Mouse (Mus musculus) lung, adult 2 months (tissue): Measurements from ENCODE around the gene Zfp579. TPM values are rescaled to one million over a fixed set of nuclear protein-coding genes. Genes with fewer than 3 reads are reported as not detected.
"Not testable (repeated sequence)": the region's sequence is repeated elsewhere in the genome, so short reads cannot be mapped to it uniquely, and the experiment has no call there.

Experiments used
- DNase-seq: peaks from one replicate; pipeline ENCODE4 v3.0.0; 2022
- H3K4me1 ChIP-seq: fragments of 200-500 bp; 2 replicates; pipeline ENCODE4 v1.6.1; 2011; ENCODE audit warnings: low read length; ENCODE audit not compliant: control insufficient read depth, insufficient read depth
- H3K4me3 ChIP-seq: fragments of 200-500 bp; replicated peaks from 2 replicates; pipeline ENCODE3; 2011; ENCODE audit warnings: low read depth, mild to moderate bottlenecking, control low read depth, low read length; ENCODE audit errors: extremely low read depth
- CTCF ChIP-seq: fragments of 200-500 bp; IDR thresholded peaks from 2 replicates; pipeline ENCODE4 v1.5.1; 2011; ENCODE audit warnings: mild to moderate bottlenecking, low read length, control low read depth; ENCODE audit not compliant: insufficient read depth
- POLR2A ChIP-seq: fragments of 200-500 bp; IDR thresholded peaks from 2 replicates; pipeline ENCODE4 v1.6.1; 2011; ENCODE audit warnings: low read depth, mild to moderate bottlenecking, control low read depth, low read length, borderline replicate concordance; ENCODE audit errors: extremely low read depth
- whole genome bisulfite sequencing: fragments of 180-500 bp; shearing (Covaris S2); methylation state at CpG from one replicate; pipeline ENCODE4 v1.1.7; 2018; 5-methylcytosine and 5-hydroxymethylcytosine counted together
- polyA plus RNA-seq: library from polyadenylated mRNA; depleted of rRNA; stranded (reverse); fragments of >200 nt; gene quantifications from 2 replicates; pipeline ENCODE4 v1.2.3, GENCODE M21; 2012

Gene Zfp579
- polyA plus RNA-seq, 1 experiment, result 90.7 TPM

GRCm38 (mm10) chr7:5015118-5016001 lies 19.4 kb upstream of the Zfp579 start, which contains the start of gene Gm44973:
Gm44973 (plus strand) TSS chr7:5015496.
- H3K4me1 ChIP-seq, result peaks cover 8% of the 10 kb centered on the region
- H3K4me3 ChIP-seq, result peak within 1 kb of the TSS; percentile 91
- no peak for TF ChIP-seq CTCF
- TF ChIP-seq POLR2A, result peak; percentile 52; the same call in 1 of the 2 replicates
- WGBS, result 1% methylated on average over 74 of the region's 76 CpGs
- DNase-seq, result peak; percentile 92

- under 1% methylated on average over 42 of the region's 42 CpGs for WGBS
- peak; percentile 98 for DNase-seq
- TF ChIP-seq CTCF, result no peak
- TF ChIP-seq POLR2A, result 0 out of 2 replicates have a peak, but pooled peaks have one; percentile 11
- H3K4me1 ChIP-seq, result peaks cover 8% of the 10 kb centered on the region
- H3K4me3 ChIP-seq, result peak within 1 kb of the TSS; percentile 91
These were observed 18.5 kb upstream of the Zfp579 start, which contains the start of the genes Zfp524 and Fiz1 for GRCm38 (mm10) chr7:5014251-5015117. Zfp524 (plus strand) TSS chr7:5014415. Fiz1 (minus strand) TSS chr7:5014697.

GRCm38 (mm10) chr7:5012681-5013513 lies 16.9 kb upstream of the Zfp579 start:
- TF ChIP-seq CTCF, result no peak
- TF ChIP-seq POLR2A, result no peak
- no peak for DNase-seq
- Histone ChIP-seq H3K4me1 (peaks cover 4% of the 10 kb centered on the region; the same call in 1 of the 2 replicates), H3K4me3 (no peak overlapping the region)
- 83% methylated on average over 27 of the region's 27 CpGs for WGBS

GRCm38 (mm10) chr7:5008229-5008628 lies 12.3 kb upstream of the Zfp579 start:
- DNase-seq, result no peak
- 97% methylated on average over 26 of the region's 26 CpGs for WGBS
- Histone ChIP-seq H3K4me1 (peaks cover 2% of the 10 kb centered on the region; the same call in 1 of the 2 replicates), H3K4me3 (no peak overlapping the region)
- TF ChIP-seq POLR2A, result no peak
- TF ChIP-seq CTCF, result no peak

- H3K4me1 ChIP-seq, H3K4me3 ChIP-seq, DNase-seq: not testable (repeated sequence)
- WGBS, result 69% methylated on average over 8 of the region's 8 CpGs
These were observed 6.9 kb upstream of the Zfp579 start for GRCm38 (mm10) chr7:5002876-5003275.

GRCm38 (mm10) chr7:4999876-5000275 lies 3.9 kb upstream of the Zfp579 start:
- 0 out of 2 replicates have a peak, but pooled peaks cover 6% of the 10 kb centered on the region for H3K4me1 ChIP-seq
- no peak overlapping the region for H3K4me3 ChIP-seq
- no peak for TF ChIP-seq POLR2A
- TF ChIP-seq CTCF, result peak; percentile 39
- 64% methylated on average over 2 of the region's 2 CpGs for WGBS
- DNase-seq, result no peak

- no peak for DNase-seq
- H3K4me1 ChIP-seq, result 0 out of 2 replicates have a peak, but pooled peaks cover 6% of the 10 kb centered on the region
- 35% methylated on average over 8 of the region's 8 CpGs for WGBS
- H3K4me3 ChIP-seq, result no peak overlapping the region
- TF ChIP-seq POLR2A, result no peak
- no peak for TF ChIP-seq CTCF
These were observed 976 bp upstream of the Zfp579 start for GRCm38 (mm10) chr7:4996934-4997333.

GRCm38 (mm10) chr7:4995268-4996002 lies 523 bp downstream of the Zfp579 start:
- no peak for DNase-seq
- 7% methylated on average over 19 of the region's 19 CpGs for WGBS
- TF ChIP-seq POLR2A (no peak), CTCF (no peak)
- Histone ChIP-seq H3K4me1 (0 out of 2 replicates have a peak, but pooled peaks cover 6% of the 10 kb centered on the region), H3K4me3 (peak overlapping the region; percentile 82)
